Mouse (Mus musculus) forebrain, postnatal 0 days (tissue): ENCODE measurements around the gene Diexf. TPM values are rescaled to one million over a fixed set of nuclear protein-coding genes. Genes with fewer than 3 reads are reported as not detected.

ENCODE experiments used
- ATAC-seq: fragments of 200-750 bp; cut with Nextera tagmentation; 2 replicates; pipeline ENCODE4 v1.8.0; 2017; ENCODE audit warnings: mild to moderate bottlenecking, moderate library complexity
- DNase-seq: peaks from one replicate; pipeline ENCODE4 v3.0.0-alpha.2; 2015
- H3K27ac ChIP-seq: fragments of 300-500 bp; sonication (generic); 2 replicates; pipeline ENCODE4 v1.5.1; 2014; ENCODE audit warnings: low read depth, mild to moderate bottlenecking, antibody characterized with exemption, low read length, moderate library complexity, mixed read lengths
- H3K27me3 ChIP-seq: fragments of 300-500 bp; sonication (generic); 2 replicates; pipeline ENCODE4 v1.6.1; 2014; ENCODE audit warnings: mild to moderate bottlenecking, low read length, mixed read lengths; ENCODE audit not compliant: insufficient read depth
- H3K36me3 ChIP-seq: fragments of 300-500 bp; sonication (generic); 2 replicates; pipeline ENCODE4 v1.6.1; 2014; ENCODE audit warnings: mild to moderate bottlenecking, moderate library complexity; ENCODE audit not compliant: insufficient read depth
- H3K4me1 ChIP-seq: fragments of 300-500 bp; sonication (generic); 2 replicates; pipeline ENCODE4 v1.6.1; 2014; ENCODE audit warnings: antibody characterized with exemption; ENCODE audit not compliant: insufficient read depth
- H3K4me2 ChIP-seq: fragments of 300-500 bp; sonication (generic); 2 replicates; pipeline ENCODE4 v1.6.1; 2014; ENCODE audit warnings: low read depth, mild to moderate bottlenecking, moderate library complexity
- H3K4me3 ChIP-seq: fragments of 300-500 bp; sonication (generic); 2 replicates; pipeline ENCODE4 v1.5.1; 2014; ENCODE audit warnings: low read depth, low read length, mixed read lengths
- H3K9ac ChIP-seq: fragments of 300-500 bp; sonication (generic); 2 replicates; pipeline ENCODE4 v1.6.1; 2014; ENCODE audit warnings: mild to moderate bottlenecking
- H3K9me3 ChIP-seq: fragments of 300-500 bp; sonication (generic); 2 replicates; pipeline ENCODE4 v1.6.1; 2016; ENCODE audit warnings: low read length
- CTCF ChIP-seq: sonication (generic); IDR thresholded peaks from 2 replicates; pipeline ENCODE4 v1.5.1; 2016; ENCODE audit warnings: antibody characterized with exemption, control low read depth, low read depth
- WGBS: fragments of 180-500 bp; shearing (Covaris S2); extraction: QIAGEN DNeasy Blood & Tissue Kit; methylation state at CpG from one replicate; pipeline ENCODE4 v1.1.7; 2014; 5-methylcytosine and 5-hydroxymethylcytosine counted together
- polyA plus RNA-seq: library from polyadenylated mRNA; unstranded; fragments of >200 nt; fragmentation: Nextera tagmentation; extraction: Ambion mirVana; gene quantifications from 2 replicates; pipeline ENCODE4 v1.2.1, GENCODE M21; 2015
- total RNA-seq: library from RNA; depleted of rRNA; stranded (reverse); fragments of >200 nt; gene quantifications from 2 replicates; pipeline ENCODE4 v1.2.3, GENCODE M21; 2014

Diexf gene
- total and polyA plus RNA-seq, 2 experiments from 2014 or later: 6.2 to 18.6 TPM

- DNase-seq (no peak), ATAC-seq (no peak)
- WGBS: 84% methylated on average over 7 of the region's 7 CpGs
These were observed 11.0 kb upstream of the Diexf start for GRCm38 (mm10) chr1:193141118-193141517.

GRCm38 (mm10) chr1:193138669-193139068 is 8.6 kb upstream of the Diexf start:
- ATAC-seq (no peak), DNase-seq (no peak)
- no peaks in the 10 kb centered on the region for H3K36me3 ChIP-seq
- no peak for TF ChIP-seq CTCF
- H3K27me3 ChIP-seq: no peaks in the 10 kb centered on the region
- 71% methylated on average over 3 of the region's 3 CpGs for WGBS
- H3K4me3 ChIP-seq: no peak overlapping the region
- H3K9ac ChIP-seq: no peak overlapping the region
- H3K27ac ChIP-seq: no peak overlapping the region
- no peaks in the 10 kb centered on the region for H3K4me1 ChIP-seq
- no peaks in the 10 kb centered on the region for H3K9me3 ChIP-seq
- H3K4me2 ChIP-seq: no peak overlapping the region

More at GRCm38 (mm10) chr1:193141118-193141517, 11.0 kb upstream of the Diexf start:
- Histone ChIP-seq H3K36me3 (no peaks in the 10 kb centered on the region), H3K9me3 (no peaks in the 10 kb centered on the region), H3K27ac (no peak overlapping the region), H3K4me3 (no peak overlapping the region), H3K4me2 (no peak overlapping the region), H3K27me3 (no peaks in the 10 kb centered on the region), H3K9ac (no peak overlapping the region), H3K4me1 (no peaks in the 10 kb centered on the region)
- no peak for TF ChIP-seq CTCF

DNA sequence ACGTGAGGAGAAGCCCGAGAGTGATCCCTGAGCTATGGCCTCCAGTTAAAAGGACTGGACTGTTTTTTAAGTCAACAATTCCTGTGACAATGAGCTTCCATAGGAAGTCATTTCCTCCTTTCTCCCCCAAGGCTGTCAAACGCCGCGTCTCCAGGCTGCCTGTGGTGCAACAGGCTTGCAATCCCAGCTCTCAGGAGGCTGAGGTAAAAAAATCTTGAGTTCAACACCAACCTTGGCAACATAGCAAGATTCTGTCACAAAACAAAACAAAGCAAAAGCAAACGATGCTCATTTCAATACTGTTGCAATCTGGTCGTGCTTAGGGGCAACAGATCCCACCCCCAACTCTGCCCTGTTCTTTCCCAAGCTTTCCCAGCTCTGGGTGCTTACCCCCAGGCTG is 8.0 kb upstream of the Diexf start:
- Histone ChIP-seq H3K4me3 (no peak overlapping the region), H3K4me2 (no peak overlapping the region), H3K27ac (no peak overlapping the region), H3K9me3 (no peaks in the 10 kb centered on the region), H3K36me3 (no peaks in the 10 kb centered on the region), H3K4me1 (no peaks in the 10 kb centered on the region), H3K27me3 (no peaks in the 10 kb centered on the region), H3K9ac (no peak overlapping the region)
- DNase-seq (peak; percentile 10), ATAC-seq (no peak)
- 35% methylated on average over 7 of the region's 7 CpGs for WGBS
- TF ChIP-seq CTCF: no peak

GRCm38 (mm10) chr1:193133726-193134125 is 3.7 kb upstream of the Diexf start:
- Histone ChIP-seq H3K9me3 (no peaks in the 10 kb centered on the region), H3K4me2 (no peak overlapping the region), H3K27ac (no peak overlapping the region), H3K4me1 (peaks cover 8% of the 10 kb centered on the region), H3K9ac (no peak overlapping the region), H3K4me3 (no peak overlapping the region), H3K36me3 (no peaks in the 10 kb centered on the region), H3K27me3 (no peaks in the 10 kb centered on the region)
- ATAC-seq (no peak), DNase-seq (no peak)
- 88% methylated on average over 1 of the region's 1 CpGs for WGBS
- TF ChIP-seq CTCF: peak; percentile 35; the same call in 1 of the 2 replicates

DNA sequence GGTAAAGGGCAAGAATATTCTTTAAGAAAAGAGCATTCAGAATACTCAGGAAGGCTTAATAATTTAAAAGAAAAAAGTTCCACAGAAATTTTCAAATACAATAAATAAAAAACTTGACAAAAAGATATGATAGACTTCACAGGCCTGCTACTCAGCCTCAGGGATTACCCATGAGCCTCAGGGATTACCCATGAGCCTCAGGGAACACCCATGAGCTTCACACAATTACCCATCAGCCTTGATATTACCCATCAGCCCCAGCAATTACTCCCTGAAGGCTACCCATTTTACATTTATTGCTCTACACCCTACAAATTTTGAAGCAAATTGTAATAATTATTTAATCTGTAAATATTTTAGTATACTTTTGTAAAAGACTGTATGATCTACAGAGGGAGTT is 2.3 kb upstream of the Diexf start:
- H3K27me3 ChIP-seq: no peaks in the 10 kb centered on the region
- peaks cover 10% of the 10 kb centered on the region for H3K4me1 ChIP-seq
- H3K4me3 ChIP-seq: no peak overlapping the region
- DNase-seq: no peak
- ATAC-seq: no peak
- H3K36me3 ChIP-seq: peaks cover 7% of the 10 kb centered on the region; the same call in 1 of the 2 replicates
- no peaks in the 10 kb centered on the region for H3K9me3 ChIP-seq
- H3K4me2 ChIP-seq: no peak overlapping the region
- H3K9ac ChIP-seq: no peak overlapping the region
- no peak for TF ChIP-seq CTCF
- H3K27ac ChIP-seq: no peak overlapping the region

DNA sequence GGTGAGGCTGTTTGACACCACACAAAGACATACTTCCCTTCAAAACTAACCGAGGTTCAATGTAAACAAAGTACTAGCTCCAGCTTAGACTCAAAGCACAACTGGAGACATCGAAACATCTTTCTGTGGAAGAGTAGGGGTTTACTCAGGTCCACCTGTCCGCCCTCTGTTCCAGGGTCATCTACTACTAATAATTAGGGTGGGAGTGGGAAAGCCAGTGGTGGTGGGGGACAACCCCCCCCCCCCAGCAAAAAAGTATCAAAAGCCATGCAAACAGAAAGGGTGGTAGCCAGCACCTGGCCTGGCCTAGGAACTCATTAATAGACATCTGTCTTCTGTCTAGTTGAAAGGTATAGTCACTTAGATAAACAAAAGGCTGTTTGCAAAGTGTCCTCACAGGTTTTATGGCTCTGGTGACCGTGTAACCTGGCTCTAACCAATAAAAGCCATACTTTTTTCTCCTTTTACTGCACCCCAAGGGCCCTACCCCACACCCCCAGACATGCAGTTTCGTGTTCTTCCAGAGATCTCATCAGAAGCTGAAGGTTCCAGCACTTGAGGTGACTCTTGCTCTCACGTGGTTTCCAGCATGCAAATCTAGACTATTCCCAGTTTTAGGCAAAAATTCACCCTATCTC is 1.4 kb upstream of the Diexf start:
- peaks cover 10% of the 10 kb centered on the region for H3K4me1 ChIP-seq
- H3K36me3 ChIP-seq: peaks cover 14% of the 10 kb centered on the region; the same call in 1 of the 2 replicates
- H3K9me3 ChIP-seq: no peaks in the 10 kb centered on the region
- no peaks in the 10 kb centered on the region for H3K27me3 ChIP-seq
- no peak for TF ChIP-seq CTCF
- H3K4me2 ChIP-seq: no peak overlapping the region
- no peak overlapping the region for H3K9ac ChIP-seq
- no peak for DNase-seq
- no peak overlapping the region for H3K4me3 ChIP-seq
- no peak overlapping the region for H3K27ac ChIP-seq
- 90% methylated on average over 6 of the region's 6 CpGs for WGBS
- no peak for ATAC-seq

DNA sequence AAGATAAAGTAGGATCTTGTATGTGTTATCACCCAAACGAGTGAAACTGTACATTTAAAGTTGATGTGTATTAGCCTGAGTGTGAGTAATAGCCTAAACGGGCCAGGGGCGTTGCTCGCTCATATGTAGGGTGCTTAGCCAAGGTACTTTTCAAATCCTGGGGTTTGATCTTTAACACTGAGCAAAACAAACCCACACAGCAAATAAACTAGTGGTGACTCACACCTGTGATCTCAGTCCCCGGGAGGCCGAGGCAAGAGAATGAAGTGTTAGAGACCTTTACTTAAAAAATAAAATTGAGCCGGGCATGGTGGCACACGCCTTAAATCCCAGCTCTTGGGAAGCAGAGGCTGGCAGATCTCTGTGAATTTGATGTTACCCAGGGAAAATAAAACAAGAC is 767 bp upstream of the Diexf start:
- Histone ChIP-seq H3K9ac (peak overlapping the region; percentile 57), H3K36me3 (peaks cover 14% of the 10 kb centered on the region; the same call in 1 of the 2 replicates), H3K4me3 (peak overlapping the region; percentile 71), H3K4me1 (peaks cover 10% of the 10 kb centered on the region), H3K27ac (peak overlapping the region; percentile 86), H3K27me3 (no peaks in the 10 kb centered on the region), H3K9me3 (no peaks in the 10 kb centered on the region), H3K4me2 (peak overlapping the region; percentile 51)
- ATAC-seq (peak; percentile 5; the same call in 1 of the 2 replicates), DNase-seq (no peak)
- WGBS: 88% methylated on average over 8 of the region's 8 CpGs
- TF ChIP-seq CTCF: no peak
